Mouse (Mus musculus) liver, embryonic 14.5 days (tissue): Measurements from ENCODE around the gene Gm9195.

Source experiments
- CTCF ChIP-seq: IDR thresholded peaks from 2 replicates; pipeline ENCODE4 v1.5.1; 2016; ENCODE audit warnings: antibody characterized with exemption, low read depth, control low read depth
- EP300 ChIP-seq: IDR thresholded peaks from 2 replicates; pipeline ENCODE4 v1.6.1; 2016; ENCODE audit warnings: antibody characterized with exemption, low read depth

DNA sequence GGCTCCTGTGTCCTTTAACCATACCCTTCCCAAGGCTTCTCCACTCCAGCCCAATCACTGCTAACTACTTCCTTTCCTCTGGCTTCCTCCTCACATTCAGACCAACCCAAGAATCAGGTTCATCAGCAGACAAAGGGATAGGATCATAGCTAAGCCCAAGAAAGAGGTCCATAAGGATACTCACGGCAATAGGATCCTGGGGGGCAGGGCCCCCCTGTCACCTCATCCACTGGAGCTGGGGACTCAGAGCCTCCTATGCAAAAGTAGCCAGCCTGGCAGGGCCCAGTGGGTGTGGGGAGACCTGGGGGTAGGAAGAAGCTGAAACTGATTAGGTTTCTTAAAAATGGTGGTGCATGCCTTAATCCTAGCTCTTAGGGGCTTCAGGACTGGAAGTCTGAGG, 17.1 kb downstream of the Gm9195 start:
- TF ChIP-seq EP300 (no peak), CTCF (no peak)
